In the genomic region with DNA sequence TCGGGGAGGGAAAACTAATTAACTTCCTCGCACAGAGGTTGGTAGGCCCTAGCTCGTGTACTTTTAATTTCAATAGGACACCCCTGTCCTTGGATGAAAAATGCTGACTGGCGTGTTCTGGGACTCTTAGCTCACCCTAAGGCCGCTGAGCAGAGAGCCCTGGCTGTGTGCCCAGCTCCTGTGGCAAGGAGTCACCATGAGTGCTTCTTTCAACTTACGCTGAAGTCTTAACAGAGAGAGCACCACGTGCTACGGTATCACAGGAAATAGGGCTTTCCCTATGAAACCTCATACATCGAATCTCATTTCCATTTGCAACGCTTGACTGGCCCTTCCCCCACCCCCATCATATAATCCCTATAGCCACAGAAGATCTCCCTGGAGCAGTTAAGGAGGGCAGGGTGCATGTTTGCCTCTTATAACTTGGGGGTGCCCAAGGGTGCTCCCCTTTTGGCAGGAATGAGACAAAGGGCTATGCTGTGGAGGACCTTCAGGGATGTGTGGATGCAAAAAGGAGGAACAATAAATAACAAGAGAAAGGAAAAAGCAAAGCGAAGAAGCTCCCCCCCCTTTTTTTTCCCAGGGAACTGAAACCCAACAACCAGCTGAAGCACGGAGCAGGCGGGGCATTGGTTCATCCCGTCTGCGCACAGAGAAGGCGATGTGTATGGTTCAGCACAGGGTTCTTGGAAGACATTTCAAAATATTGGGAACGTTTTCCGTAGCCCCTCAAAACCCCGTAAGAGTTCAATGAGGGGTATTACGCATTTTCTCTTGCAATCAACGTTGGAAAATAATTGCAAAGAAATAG, we compare ENCODE assay signal across 9 mouse cellular contexts. TPM values are rescaled to one million over a fixed set of nuclear protein-coding genes. Genes with fewer than 3 reads are reported as not detected.
DNase-seq lines count a peak whose midpoint lies in the region; ATAC-seq and TF ChIP-seq lines count a peak whose summit lies in the region.
"Had no signal": no experiment of that assay in that cellular context is flagged by ENCODE, and none has a peak within 500 bp of the region (broad histone marks: within the 10 kb centered on the region; RNA-seq: fewer than 3 reads in every experiment).

No protein-coding gene starts in this region.

- H3K27ac ChIP-seq in forebrain, postnatal 0 days (ENCODE audit: low read depth, low read length) = no peak overlapping the region
- peak overlapping the region; percentile 60 for H3K27ac ChIP-seq in neural tube, embryonic 14.5 days (ENCODE audit: low read depth, low read length)
- H3K27ac ChIP-seq: liver, embryonic 15.5 days had no signal

- no peaks in the 10 kb centered on the region for H3K9me3 ChIP-seq in forebrain, postnatal 0 days (ENCODE audit: low read length)
- H3K9me3 ChIP-seq in neural tube, embryonic 14.5 days (ENCODE audit: control insufficient read depth, low read length) = no peaks in the 10 kb centered on the region
- H3K9me3 ChIP-seq: liver, embryonic 15.5 days had no signal

- TF ChIP-seq CTCF in forebrain, postnatal 0 days (IDR thresholded peaks at IDR 0.05; ENCODE audit: low read depth) = no peak

- H3K36me3 ChIP-seq in forebrain, postnatal 0 days (ENCODE audit: insufficient read depth) = no peaks in the 10 kb centered on the region
- no peaks in the 10 kb centered on the region for H3K36me3 ChIP-seq in neural tube, embryonic 14.5 days (ENCODE audit: control insufficient read depth, insufficient read depth, low read length)
- H3K36me3 ChIP-seq: liver, embryonic 15.5 days had no signal

- peak; percentile 54 for ATAC-seq in forebrain, postnatal 0 days
- peak; percentile 98 for ATAC-seq in hematopoietic stem cell, adult 5-6 weeks (replicated peaks in 1 of 2; ENCODE audit: insufficient read depth in 1 of 2, low FRiP score in 2 of 2, low TSS enrichment in 1 of 2, low read depth in 1 of 2, poor library complexity in 2 of 2, severe bottlenecking in 2 of 2)
- ATAC-seq in neural tube, embryonic 14.5 days (ENCODE audit: low read depth) = peak; percentile 89

- H3K27me3 ChIP-seq in forebrain, postnatal 0 days (ENCODE audit: insufficient read depth, low read length) = no peaks in the 10 kb centered on the region
- H3K27me3 ChIP-seq in neural tube, embryonic 14.5 days (ENCODE audit: control insufficient read depth, insufficient read depth, low read length) = no peaks in the 10 kb centered on the region
- H3K27me3 ChIP-seq: liver, embryonic 15.5 days had no signal

- no peak overlapping the region for H3K4me3 ChIP-seq in forebrain, postnatal 0 days (ENCODE audit: low read depth, low read length)
- no peak overlapping the region for H3K4me3 ChIP-seq in neural tube, embryonic 14.5 days (ENCODE audit: low read depth, low read length)
- H3K4me3 ChIP-seq: liver, embryonic 15.5 days had no signal

- peak; percentile 33 to 72 for DNase-seq in left cerebral cortex, postnatal 10 days (ENCODE audit: extremely low spot score in 1 of 2, low spot score in 2 of 2)
- DNase-seq in left cerebral cortex, adult 11 months (ENCODE audit: low spot score) = no peak
- DNase-seq in adrenal gland, adult 8-10 months = peak; percentile 77
- DNase-seq in forebrain, postnatal 0 days = peak; percentile 39
- DNase-seq in lung, adult 18-20 months = peak; percentile 77 to 80
- DNase-seq in embryo, embryonic 10.5 days (ENCODE audit: low spot score) = no peak

- peak overlapping the region; percentile 23; the same call in 1 of the 2 replicates for H3K4me2 ChIP-seq in forebrain, postnatal 0 days (ENCODE audit: low read depth)
- H3K4me2 ChIP-seq in neural tube, embryonic 14.5 days (ENCODE audit: low read depth, low read length) = peak overlapping the region; percentile 34; the same call in 1 of the 2 replicates
- H3K4me2 ChIP-seq: liver, embryonic 15.5 days had no signal

- no peak overlapping the region for H3K9ac ChIP-seq in forebrain, postnatal 0 days
- H3K9ac ChIP-seq in neural tube, embryonic 14.5 days (replicated peaks; ENCODE audit: low read depth, low read length) = no peak overlapping the region
- H3K9ac ChIP-seq: liver, embryonic 15.5 days had no signal

- H3K4me1 ChIP-seq in forebrain, postnatal 0 days (ENCODE audit: insufficient read depth) = peaks cover 7% of the 10 kb centered on the region; the same call in 1 of the 2 replicates
- H3K4me1 ChIP-seq in neural tube, embryonic 14.5 days (ENCODE audit: control insufficient read depth, insufficient read depth, low read length) = peaks cover 8% of the 10 kb centered on the region
- H3K4me1 ChIP-seq: liver, embryonic 15.5 days had no signal

- WGBS in forebrain, postnatal 0 days = 49% methylated on average over 21 of the region's 21 CpGs
- 46% methylated on average over 21 of the region's 21 CpGs for WGBS in neural tube, embryonic 14.5 days

- intact Hi-C loops in left cerebral cortex, postnatal 10 days (cut with DNase I) = loop anchor here (10.0 kb wide), 1 partner anchor 184 kb away; no protein-coding TSS in a partner anchor

RNA-seq across cellular contexts. Expression of gene Gm11096, which starts 39.0 kb away (rescaled TPM):
- not detected for total RNA-seq in left cerebral cortex, postnatal 10 days (2021)
- not detected for total RNA-seq in adrenal gland, adult 8-10 months (2022)
- not detected in 2 replicates for total RNA-seq in forebrain, postnatal 0 days (2014; rRNA removed)
- not detected in 2 replicates for polyA plus RNA-seq in forebrain, postnatal 0 days (2015; fragmentation: Nextera tagmentation; extraction: Ambion mirVana)
- total RNA-seq in hematopoietic stem cell, adult 5-6 weeks (2017) = not detected in 2 replicates
- not detected in 2 replicates for polyA plus RNA-seq in neural tube, embryonic 14.5 days (2014; fragmentation: Nextera tagmentation; extraction: Ambion mirVana)
- polyA plus RNA-seq: liver, embryonic 15.5 days had no signal

Comparison
In these comparisons a context has a peak if more than half of its experiments do, and no peak if none do; other contexts are left out.
1. DNase-seq: peak in left cerebral cortex, postnatal 10 days (2 of 2), adrenal gland, adult 8-10 months (single experiment), forebrain, postnatal 0 days (single experiment) and lung, adult 18-20 months (2 of 2); none in left cerebral cortex, adult 11 months (single experiment) and embryo, embryonic 10.5 days (single experiment).
2. Peak in every context shown above with its lines, with median percentiles within 50 percentile points of each other: ATAC-seq.